Mouse (Mus musculus): ENCODE data around the gene Plcb2. TPM values are rescaled to one million over a fixed set of nuclear protein-coding genes. Genes with fewer than 3 reads are reported as not detected.

Gene Plcb2
- polyA plus RNA-seq, 2 experiments: 0.74 to 2.1 TPM

GRCm38 (mm10) chr2:118669245-118669644 is 59.0 kb downstream of the Plcb2 start:
- TF ChIP-seq POLR2A (IDR thresholded peaks at IDR 0.05; ENCODE audit: borderline replicate concordance, extremely low read depth, insufficient read depth, insufficient read length): no peak

GRCm38 (mm10) chr2:118667181-118667580 is 61.1 kb downstream of the Plcb2 start:
- H3K9me3 ChIP-seq (ENCODE audit: control insufficient read depth, low read length): no peaks in the 10 kb centered on the region
- ATAC-seq (ENCODE audit: low FRiP score, low read depth) (no peak), DNase-seq (ENCODE audit: low spot score) (no peak)
- H3K9ac ChIP-seq (ENCODE audit: low read depth, low read length, severe bottlenecking): no peak overlapping the region
- H3K4me1 ChIP-seq (ENCODE audit: control insufficient read depth, insufficient read depth, low read length): peaks cover 21% of the 10 kb centered on the region
- H3K36me3 ChIP-seq (ENCODE audit: control insufficient read depth, insufficient read depth, low read length): no peaks in the 10 kb centered on the region
- no peak overlapping the region for H3K4me3 ChIP-seq (replicated peaks; ENCODE audit: low read length)
- no peak overlapping the region for H3K27ac ChIP-seq (replicated peaks; ENCODE audit: low read depth, low read length)
- no peak overlapping the region for H3K4me2 ChIP-seq (replicated peaks; ENCODE audit: low read depth, low read length, severe bottlenecking)
- 86% methylated on average over 5 of the region's 5 CpGs for WGBS
- no peak for TF ChIP-seq POLR2A (IDR thresholded peaks at IDR 0.05; ENCODE audit: borderline replicate concordance, extremely low read depth, insufficient read depth, insufficient read length)
- no peaks in the 10 kb centered on the region for H3K27me3 ChIP-seq (ENCODE audit: control insufficient read depth, insufficient read depth, low read length)

More at GRCm38 (mm10) chr2:118669245-118669644, 59.0 kb downstream of the Plcb2 start:
- H3K4me3 ChIP-seq (replicated peaks; ENCODE audit: low read length): no peak overlapping the region
- peaks cover 10% of the 10 kb centered on the region for H3K27me3 ChIP-seq (ENCODE audit: control insufficient read depth, insufficient read depth, low read length)
- WGBS: 39% methylated on average over 6 of the region's 6 CpGs
- H3K9ac ChIP-seq (ENCODE audit: low read depth, low read length, severe bottlenecking): no peak overlapping the region
- peaks cover 4% of the 10 kb centered on the region; the same call in 1 of the 2 replicates for H3K4me1 ChIP-seq (ENCODE audit: control insufficient read depth, insufficient read depth, low read length)
- no peak for ATAC-seq (ENCODE audit: low FRiP score, low read depth)
- no peak for DNase-seq (ENCODE audit: low spot score)
- H3K4me2 ChIP-seq (replicated peaks; ENCODE audit: low read depth, low read length, severe bottlenecking): no peak overlapping the region
- no peak overlapping the region for H3K27ac ChIP-seq (replicated peaks; ENCODE audit: low read depth, low read length)
- no peaks in the 10 kb centered on the region for H3K9me3 ChIP-seq (ENCODE audit: control insufficient read depth, low read length)
- H3K36me3 ChIP-seq (ENCODE audit: control insufficient read depth, insufficient read depth, low read length): no peaks in the 10 kb centered on the region

GRCm38 (mm10) chr2:118665616-118666015 is 62.6 kb downstream of the Plcb2 start:
- no peak overlapping the region for H3K9ac ChIP-seq (ENCODE audit: low read depth, low read length, severe bottlenecking)
- no peak for TF ChIP-seq POLR2A (IDR thresholded peaks at IDR 0.05; ENCODE audit: borderline replicate concordance, extremely low read depth, insufficient read depth, insufficient read length)
- WGBS: 83% methylated on average over 4 of the region's 4 CpGs
- ATAC-seq (ENCODE audit: low FRiP score, low read depth) (no peak), DNase-seq (ENCODE audit: low spot score) (no peak)
- H3K4me3 ChIP-seq (replicated peaks; ENCODE audit: low read length): no peak overlapping the region
- H3K4me1 ChIP-seq (ENCODE audit: control insufficient read depth, insufficient read depth, low read length): peaks cover 21% of the 10 kb centered on the region
- no peak overlapping the region for H3K27ac ChIP-seq (replicated peaks; ENCODE audit: low read depth, low read length)
- no peaks in the 10 kb centered on the region for H3K9me3 ChIP-seq (ENCODE audit: control insufficient read depth, low read length)
- no peak overlapping the region for H3K4me2 ChIP-seq (replicated peaks; ENCODE audit: low read depth, low read length, severe bottlenecking)
- H3K27me3 ChIP-seq (ENCODE audit: control insufficient read depth, insufficient read depth, low read length): no peaks in the 10 kb centered on the region
- H3K36me3 ChIP-seq (ENCODE audit: control insufficient read depth, insufficient read depth, low read length): no peaks in the 10 kb centered on the region

GRCm38 (mm10) chr2:118664975-118665516 is 63.2 kb downstream of the Plcb2 start:
- no peak overlapping the region for H3K27ac ChIP-seq (replicated peaks; ENCODE audit: low read depth, low read length)
- H3K36me3 ChIP-seq (ENCODE audit: control insufficient read depth, insufficient read depth, low read length): no peaks in the 10 kb centered on the region
- WGBS: 58% methylated on average over 3 of the region's 3 CpGs
- H3K9me3 ChIP-seq (ENCODE audit: control insufficient read depth, low read length): no peaks in the 10 kb centered on the region
- no peak overlapping the region for H3K9ac ChIP-seq (ENCODE audit: low read depth, low read length, severe bottlenecking)
- H3K4me3 ChIP-seq (replicated peaks; ENCODE audit: low read length): no peak overlapping the region
- ATAC-seq (ENCODE audit: low FRiP score, low read depth): no peak
- no peak for DNase-seq (ENCODE audit: low spot score)
- peaks cover 21% of the 10 kb centered on the region for H3K4me1 ChIP-seq (ENCODE audit: control insufficient read depth, insufficient read depth, low read length)
- TF ChIP-seq POLR2A (IDR thresholded peaks at IDR 0.05; ENCODE audit: borderline replicate concordance, extremely low read depth, insufficient read depth, insufficient read length): no peak
- no peak overlapping the region for H3K4me2 ChIP-seq (replicated peaks; ENCODE audit: low read depth, low read length, severe bottlenecking)
- H3K27me3 ChIP-seq (ENCODE audit: control insufficient read depth, insufficient read depth, low read length): no peaks in the 10 kb centered on the region

- Histone ChIP-seq H3K36me3 (ENCODE audit: control insufficient read depth, insufficient read depth, low read length) (no peaks in the 10 kb centered on the region), H3K4me1 (ENCODE audit: control insufficient read depth, insufficient read depth, low read length) (peaks cover 26% of the 10 kb centered on the region), H3K4me3 (replicated peaks; ENCODE audit: low read length) (peak overlapping the region; percentile 39), H3K27ac (replicated peaks; ENCODE audit: low read depth, low read length) (no peak overlapping the region), H3K4me2 (replicated peaks; ENCODE audit: low read depth, low read length, severe bottlenecking) (peak overlapping the region; percentile 86), H3K9ac (ENCODE audit: low read depth, low read length, severe bottlenecking) (peak overlapping the region; percentile 49; the same call in 1 of the 2 replicates), H3K9me3 (ENCODE audit: control insufficient read depth, low read length) (no peaks in the 10 kb centered on the region), H3K27me3 (ENCODE audit: control insufficient read depth, insufficient read depth, low read length) (no peaks in the 10 kb centered on the region)
- no peak for ATAC-seq (ENCODE audit: low FRiP score, low read depth)
- no peak for TF ChIP-seq POLR2A (IDR thresholded peaks at IDR 0.05; ENCODE audit: borderline replicate concordance, extremely low read depth, insufficient read depth, insufficient read length)
- 43% methylated on average over 19 of the region's 19 CpGs for WGBS
- no peak for DNase-seq (ENCODE audit: low spot score)
These were observed 64.2 kb downstream of the Plcb2 start for GRCm38 (mm10) chr2:118663804-118664766.
